Mouse (Mus musculus): Measurements from ENCODE around the gene Gm3045. TPM values are rescaled to one million over a fixed set of nuclear protein-coding genes. Genes with fewer than 3 reads are reported as not detected.

Gm3045 gene
- not detected in 2 replicates for polyA plus RNA-seq (2014; fragmentation: Nextera tagmentation; extraction: Ambion mirVana)

- no peak within 1 kb of the TSS for H3K4me2 ChIP-seq (replicated peaks; ENCODE audit: low read depth, low read length)
- H3K9ac ChIP-seq (ENCODE audit: low read depth, low read length), result no peak within 1 kb of the TSS
- H3K27me3 ChIP-seq (ENCODE audit: control insufficient read depth, insufficient read depth, low read length), result 0 out of 2 replicates have a peak, but pooled peaks cover 2% of the 10 kb centered on the region
- no peak for ATAC-seq (ENCODE audit: low FRiP score, low TSS enrichment)
- no peaks in the 10 kb centered on the region for H3K9me3 ChIP-seq (ENCODE audit: control insufficient read depth, low read length)
- H3K36me3 ChIP-seq (ENCODE audit: control insufficient read depth, insufficient read depth, low read length), result no peaks in the 10 kb centered on the region
- H3K27ac ChIP-seq (ENCODE audit: low read depth, low read length), result no peak within 1 kb of the TSS
- H3K4me3 ChIP-seq (ENCODE audit: low read length), result no peak within 1 kb of the TSS
- 78% methylated on average over 4 of the region's 4 CpGs for WGBS
- H3K4me1 ChIP-seq (ENCODE audit: control insufficient read depth, insufficient read depth, low read length), result no peaks in the 10 kb centered on the region
Measured at GRCm38 (mm10) chr13:56426365-56426764, at the start of gene Gm3045. Gene Gm3045 (plus strand): TSS chr13:56426594.

GRCm38 (mm10) chr13:56380855-56381685 is 45.3 kb upstream of the Gm3045 start:
- WGBS, result 15% methylated on average over 14 of the region's 14 CpGs
- peak; percentile 43; the same call in 1 of the 2 replicates for ATAC-seq (ENCODE audit: low FRiP score, low TSS enrichment)
- H3K36me3 ChIP-seq (ENCODE audit: control insufficient read depth, insufficient read depth, low read length), result no peaks in the 10 kb centered on the region
- no peak overlapping the region for H3K9ac ChIP-seq (ENCODE audit: low read depth, low read length)
- H3K27me3 ChIP-seq (ENCODE audit: control insufficient read depth, insufficient read depth, low read length), result peaks cover 4% of the 10 kb centered on the region; the same call in 1 of the 2 replicates
- no peaks in the 10 kb centered on the region for H3K9me3 ChIP-seq (ENCODE audit: control insufficient read depth, low read length)
- H3K4me1 ChIP-seq (ENCODE audit: control insufficient read depth, insufficient read depth, low read length), result no peaks in the 10 kb centered on the region
- H3K4me2 ChIP-seq (replicated peaks; ENCODE audit: low read depth, low read length), result no peak overlapping the region
- no peak overlapping the region for H3K27ac ChIP-seq (ENCODE audit: low read depth, low read length)
- H3K4me3 ChIP-seq (ENCODE audit: low read length), result no peak overlapping the region

- Histone ChIP-seq H3K4me2 (replicated peaks; ENCODE audit: low read depth, low read length) (no peak overlapping the region), H3K36me3 (ENCODE audit: control insufficient read depth, insufficient read depth, low read length) (no peaks in the 10 kb centered on the region), H3K9ac (ENCODE audit: low read depth, low read length) (no peak overlapping the region), H3K9me3 (ENCODE audit: control insufficient read depth, low read length) (no peaks in the 10 kb centered on the region), H3K4me1 (ENCODE audit: control insufficient read depth, insufficient read depth, low read length) (no peaks in the 10 kb centered on the region; the same call in 1 of the 2 replicates), H3K27me3 (ENCODE audit: control insufficient read depth, insufficient read depth, low read length) (peaks cover 7% of the 10 kb centered on the region; the same call in 1 of the 2 replicates), H3K27ac (ENCODE audit: low read depth, low read length) (no peak overlapping the region), H3K4me3 (ENCODE audit: low read length) (no peak overlapping the region)
- ATAC-seq (ENCODE audit: low FRiP score, low TSS enrichment), result no peak
- WGBS, result 90% methylated on average over 3 of the region's 3 CpGs
Measured at GRCm38 (mm10) chr13:56383406-56383805, 43.0 kb upstream of the Gm3045 start.

GRCm38 (mm10) chr13:56386411-56386810 is 40.0 kb upstream of the Gm3045 start:
- Histone ChIP-seq H3K9ac (ENCODE audit: low read depth, low read length) (no peak overlapping the region), H3K4me2 (replicated peaks; ENCODE audit: low read depth, low read length) (no peak overlapping the region), H3K4me3 (ENCODE audit: low read length) (no peak overlapping the region), H3K4me1 (ENCODE audit: control insufficient read depth, insufficient read depth, low read length) (no peaks in the 10 kb centered on the region; the same call in 1 of the 2 replicates), H3K36me3 (ENCODE audit: control insufficient read depth, insufficient read depth, low read length) (no peaks in the 10 kb centered on the region), H3K27ac (ENCODE audit: low read depth, low read length) (no peak overlapping the region), H3K27me3 (ENCODE audit: control insufficient read depth, insufficient read depth, low read length) (peaks cover 3% of the 10 kb centered on the region; the same call in 1 of the 2 replicates), H3K9me3 (ENCODE audit: control insufficient read depth, low read length) (no peaks in the 10 kb centered on the region)
- 46% methylated on average over 9 of the region's 9 CpGs for WGBS
- ATAC-seq (ENCODE audit: low FRiP score, low TSS enrichment), result no peak

GRCm38 (mm10) chr13:56387374-56387773 is 39.0 kb upstream of the Gm3045 start:
- Histone ChIP-seq H3K27me3 (ENCODE audit: control insufficient read depth, insufficient read depth, low read length) (peaks cover 3% of the 10 kb centered on the region; the same call in 1 of the 2 replicates), H3K9ac (ENCODE audit: low read depth, low read length) (no peak overlapping the region), H3K9me3 (ENCODE audit: control insufficient read depth, low read length) (no peaks in the 10 kb centered on the region), H3K4me2 (replicated peaks; ENCODE audit: low read depth, low read length) (no peak overlapping the region), H3K27ac (ENCODE audit: low read depth, low read length) (no peak overlapping the region), H3K4me3 (ENCODE audit: low read length) (no peak overlapping the region), H3K36me3 (ENCODE audit: control insufficient read depth, insufficient read depth, low read length) (no peaks in the 10 kb centered on the region), H3K4me1 (ENCODE audit: control insufficient read depth, insufficient read depth, low read length) (no peaks in the 10 kb centered on the region; the same call in 1 of the 2 replicates)
- ATAC-seq (ENCODE audit: low FRiP score, low TSS enrichment), result 0 out of 2 replicates have a peak, but pooled peaks have one; percentile 28
- WGBS, result 58% methylated on average over 5 of the region's 5 CpGs

- no peaks in the 10 kb centered on the region for H3K9me3 ChIP-seq (ENCODE audit: control insufficient read depth, low read length)
- H3K4me1 ChIP-seq (ENCODE audit: control insufficient read depth, insufficient read depth, low read length), result no peaks in the 10 kb centered on the region; the same call in 1 of the 2 replicates
- H3K4me3 ChIP-seq (ENCODE audit: low read length), result no peak overlapping the region
- H3K36me3 ChIP-seq (ENCODE audit: control insufficient read depth, insufficient read depth, low read length), result no peaks in the 10 kb centered on the region
- no peak overlapping the region for H3K4me2 ChIP-seq (replicated peaks; ENCODE audit: low read depth, low read length)
- H3K27me3 ChIP-seq (ENCODE audit: control insufficient read depth, insufficient read depth, low read length), result peaks cover 3% of the 10 kb centered on the region; the same call in 1 of the 2 replicates
- no peak for ATAC-seq (ENCODE audit: low FRiP score, low TSS enrichment)
- no peak overlapping the region for H3K9ac ChIP-seq (ENCODE audit: low read depth, low read length)
- 51% methylated on average over 1 of the region's 1 CpGs for WGBS
- H3K27ac ChIP-seq (ENCODE audit: low read depth, low read length), result no peak overlapping the region
Measured at GRCm38 (mm10) chr13:56388042-56388441, 38.4 kb upstream of the Gm3045 start.

- 0 out of 2 replicates have a peak, but pooled peaks cover 2% of the 10 kb centered on the region for H3K4me1 ChIP-seq (ENCODE audit: control insufficient read depth, insufficient read depth, low read length)
- no peak overlapping the region for H3K27ac ChIP-seq (ENCODE audit: low read depth, low read length)
- ATAC-seq (ENCODE audit: low FRiP score, low TSS enrichment), result peak; percentile 46; the same call in 1 of the 2 replicates
- H3K9ac ChIP-seq (ENCODE audit: low read depth, low read length), result no peak overlapping the region
- H3K4me2 ChIP-seq (replicated peaks; ENCODE audit: low read depth, low read length), result no peak overlapping the region
- no peaks in the 10 kb centered on the region for H3K9me3 ChIP-seq (ENCODE audit: control insufficient read depth, low read length)
- no peak overlapping the region for H3K4me3 ChIP-seq (ENCODE audit: low read length)
- WGBS, result 31% methylated on average over 5 of the region's 5 CpGs
- H3K27me3 ChIP-seq (ENCODE audit: control insufficient read depth, insufficient read depth, low read length), result no peaks in the 10 kb centered on the region
- H3K36me3 ChIP-seq (ENCODE audit: control insufficient read depth, insufficient read depth, low read length), result no peaks in the 10 kb centered on the region
Measured at GRCm38 (mm10) chr13:56397572-56397971, 28.8 kb upstream of the Gm3045 start.

- 0 out of 2 replicates have a peak, but pooled peaks cover 2% of the 10 kb centered on the region for H3K4me1 ChIP-seq (ENCODE audit: control insufficient read depth, insufficient read depth, low read length)
- no peak overlapping the region for H3K4me3 ChIP-seq (ENCODE audit: low read length)
- no peak for ATAC-seq (ENCODE audit: low FRiP score, low TSS enrichment)
- H3K9me3 ChIP-seq (ENCODE audit: control insufficient read depth, low read length), result no peaks in the 10 kb centered on the region
- H3K27me3 ChIP-seq (ENCODE audit: control insufficient read depth, insufficient read depth, low read length), result no peaks in the 10 kb centered on the region
- WGBS, result 70% methylated on average over 4 of the region's 4 CpGs
- H3K36me3 ChIP-seq (ENCODE audit: control insufficient read depth, insufficient read depth, low read length), result no peaks in the 10 kb centered on the region
- H3K4me2 ChIP-seq (replicated peaks; ENCODE audit: low read depth, low read length), result no peak overlapping the region
- H3K27ac ChIP-seq (ENCODE audit: low read depth, low read length), result no peak overlapping the region
- no peak overlapping the region for H3K9ac ChIP-seq (ENCODE audit: low read depth, low read length)
Measured at GRCm38 (mm10) chr13:56401186-56401585, 25.2 kb upstream of the Gm3045 start.

All from kidney, embryonic 14.5 days (tissue).